ENCODE assay signal across 21 mouse cellular contexts in the genomic region with DNA sequence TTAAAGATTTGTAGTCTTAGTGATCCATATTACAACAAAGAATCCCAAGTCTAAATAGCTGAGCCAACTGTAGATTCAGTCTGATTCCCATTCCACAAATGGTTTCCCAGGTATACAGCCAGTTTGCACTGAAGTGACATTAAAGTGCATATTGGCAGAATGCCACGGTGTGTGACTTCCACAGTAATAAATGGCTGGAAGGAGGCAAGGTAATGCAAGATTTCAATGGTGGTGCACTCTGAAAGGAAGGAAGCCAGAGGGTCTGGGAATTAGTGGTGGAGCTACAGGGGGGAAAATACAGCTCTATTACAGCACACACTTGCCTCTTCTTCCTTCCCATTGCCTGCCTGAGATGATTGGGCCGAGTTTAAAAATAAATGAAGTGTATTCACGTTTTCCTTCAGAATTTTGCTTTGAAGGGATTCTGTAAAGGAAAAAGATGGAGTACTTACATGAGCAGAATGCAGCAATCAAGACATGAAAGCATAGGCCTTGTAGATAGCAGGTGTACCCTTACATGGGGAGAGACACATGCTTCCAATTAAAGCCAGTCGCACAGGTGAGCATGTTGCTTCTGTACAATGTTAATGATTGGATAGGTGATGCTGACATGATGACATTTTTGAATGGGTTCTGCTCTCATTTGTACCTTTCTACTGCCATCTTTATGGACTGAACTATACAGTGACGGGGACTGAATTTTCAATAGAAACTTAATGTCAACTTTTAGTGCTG.
DNase-seq lines count a peak whose midpoint lies in the region; ATAC-seq lines count a peak whose summit lies in the region.
"Had no signal": no experiment of that assay in that cellular context is flagged by ENCODE, and none has a peak within 500 bp of the region (broad histone marks: within the 10 kb centered on the region; RNA-seq: fewer than 3 reads in every experiment).

No protein-coding gene starts in this region.

- peak; percentile 21 to 24 for DNase-seq in heart, adult 18-20 months
- no peak for DNase-seq in heart, postnatal 25 days (ENCODE audit: low spot score)
- peak; percentile 33 for DNase-seq in kidney, postnatal 10 days
- no peak for DNase-seq in kidney, postnatal 4 days
- no peak for DNase-seq in neural tube, embryonic 10.5 days (ENCODE audit: extremely low spot score, low spot score)
- no peak for DNase-seq in adrenal gland, adult 8-10 months
- DNase-seq: adrenal gland, postnatal 14 days; cerebellum, adult 2 months; gastrocnemius, postnatal 36 days; kidney, adult 8-10 months; lung, postnatal 10 days; right cerebral cortex, postnatal 14 days; thymus, adult 2 months had no signal

- H3K36me3 ChIP-seq in neural tube, embryonic 14.5 days (ENCODE audit: control insufficient read depth, insufficient read depth, low read length), result no peaks in the 10 kb centered on the region
- H3K36me3 ChIP-seq: hindbrain, embryonic 15.5 days; limb, embryonic 10.5 days; midbrain, embryonic 12.5 days; stomach, embryonic 15.5 days had no signal

- H3K27me3 ChIP-seq in neural tube, embryonic 14.5 days (ENCODE audit: control insufficient read depth, insufficient read depth, low read length), result no peaks in the 10 kb centered on the region
- H3K27me3 ChIP-seq: hindbrain, embryonic 15.5 days; midbrain, embryonic 12.5 days; stomach, embryonic 15.5 days had no signal

- no peak overlapping the region for H3K4me3 ChIP-seq in neural tube, embryonic 14.5 days (ENCODE audit: low read depth, low read length)
- H3K4me3 ChIP-seq: erythroblast, embryonic 14.5 days; hindbrain, embryonic 15.5 days; left cerebral cortex, adult 2 months; limb, embryonic 10.5 days; midbrain, embryonic 12.5 days; stomach, embryonic 15.5 days had no signal

- peaks cover 3% of the 10 kb centered on the region; the same call in 1 of the 2 replicates for H3K4me1 ChIP-seq in neural tube, embryonic 14.5 days (ENCODE audit: control insufficient read depth, insufficient read depth, low read length)
- H3K4me1 ChIP-seq: limb, embryonic 10.5 days; midbrain, embryonic 12.5 days; stomach, embryonic 15.5 days had no signal

- intact Hi-C loops in heart, postnatal 25 days (cut with DNase I), result no loop called here

- 72% methylated on average over 5 of the region's 5 CpGs for WGBS in neural tube, embryonic 14.5 days

- H3K27ac ChIP-seq in neural tube, embryonic 14.5 days (ENCODE audit: low read depth, low read length), result no peak overlapping the region
- H3K27ac ChIP-seq: hindbrain, embryonic 15.5 days; left cerebral cortex, adult 2 months; limb, embryonic 10.5 days; midbrain, embryonic 12.5 days; stomach, embryonic 15.5 days had no signal

- H3K9ac ChIP-seq in neural tube, embryonic 14.5 days (replicated peaks; ENCODE audit: low read depth, low read length), result no peak overlapping the region
- H3K9ac ChIP-seq: hindbrain, embryonic 15.5 days; midbrain, embryonic 12.5 days; stomach, embryonic 15.5 days had no signal

- no peaks in the 10 kb centered on the region for H3K9me3 ChIP-seq in neural tube, embryonic 14.5 days (ENCODE audit: control insufficient read depth, low read length)
- H3K9me3 ChIP-seq: hindbrain, embryonic 15.5 days; limb, embryonic 10.5 days; midbrain, embryonic 12.5 days; stomach, embryonic 15.5 days had no signal

- no peak overlapping the region for H3K4me2 ChIP-seq in neural tube, embryonic 14.5 days (ENCODE audit: low read depth, low read length)
- H3K4me2 ChIP-seq: hindbrain, embryonic 15.5 days; liver, embryonic 11.5 days; midbrain, embryonic 12.5 days; stomach, embryonic 15.5 days had no signal

- ATAC-seq in neural tube, embryonic 14.5 days (ENCODE audit: low read depth), result peak; percentile 28; the same call in 1 of the 2 replicates

Comparison
In these comparisons a context has a peak if more than half of its experiments do, and no peak if none do; other contexts are left out.
1. DNase-seq: peak in heart, adult 18-20 months (2 of 2) and kidney, postnatal 10 days (single experiment); none in heart, postnatal 25 days (single experiment), kidney, postnatal 4 days (0 of 2), neural tube, embryonic 10.5 days (single experiment) and adrenal gland, adult 8-10 months (single experiment).